Comparison of ENCODE assay signal across 12 mouse cellular contexts in the genomic region with DNA sequence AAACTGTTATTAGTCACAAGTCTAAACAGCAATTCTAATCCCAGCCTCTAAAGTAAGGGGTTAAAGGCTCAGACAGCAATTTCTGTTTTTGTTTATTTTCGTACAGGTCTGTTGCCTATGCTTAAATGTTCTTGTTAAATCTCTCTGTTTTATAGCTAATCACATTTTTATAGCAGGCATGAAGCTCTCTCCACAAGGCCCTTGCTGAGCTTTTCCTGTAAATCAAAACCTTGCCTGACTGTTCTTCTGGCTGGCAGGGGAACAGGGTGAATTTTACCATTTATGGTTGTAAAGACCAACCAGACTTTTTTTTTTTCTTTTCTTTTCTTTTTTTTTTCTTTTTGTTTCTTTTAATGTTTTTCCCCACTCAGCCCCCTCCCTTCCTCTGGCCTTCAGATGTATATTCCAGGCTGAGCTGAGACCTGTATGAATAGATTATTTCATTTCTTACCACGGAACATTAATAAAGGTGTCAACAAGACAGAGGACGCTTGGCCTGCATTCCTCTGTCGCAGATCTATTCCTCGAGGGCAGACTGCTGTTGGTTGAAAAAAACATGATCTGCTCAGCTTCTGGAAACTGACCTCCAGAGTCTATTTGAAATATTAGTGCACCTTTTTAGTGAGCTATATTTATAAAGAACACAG.
DNase-seq lines count a peak whose midpoint lies in the region; ATAC-seq lines count a peak whose summit lies in the region.
"Had no signal": no experiment of that assay in that cellular context is flagged by ENCODE, and none has a peak within 500 bp of the region (broad histone marks: within the 10 kb centered on the region; RNA-seq: fewer than 3 reads in every experiment).

No protein-coding gene starts in this region.

- H3K36me3 ChIP-seq in kidney, embryonic 15.5 days, result no peaks in the 10 kb centered on the region
- no peaks in the 10 kb centered on the region for H3K36me3 ChIP-seq in hindbrain, embryonic 13.5 days
- no peaks in the 10 kb centered on the region for H3K36me3 ChIP-seq in neural tube, embryonic 15.5 days

- no peak overlapping the region for H3K4me2 ChIP-seq in kidney, embryonic 15.5 days
- H3K4me2 ChIP-seq in hindbrain, embryonic 13.5 days, result no peak overlapping the region
- H3K4me2 ChIP-seq in neural tube, embryonic 15.5 days, result no peak overlapping the region

- no peaks in the 10 kb centered on the region for H3K27me3 ChIP-seq in kidney, embryonic 15.5 days
- no peaks in the 10 kb centered on the region for H3K27me3 ChIP-seq in hindbrain, embryonic 13.5 days
- no peaks in the 10 kb centered on the region for H3K27me3 ChIP-seq in neural tube, embryonic 15.5 days (replicated peaks)

- no peak overlapping the region for H3K4me3 ChIP-seq in kidney, embryonic 15.5 days (replicated peaks)
- H3K4me3 ChIP-seq in hindbrain, embryonic 13.5 days, result no peak overlapping the region
- no peak overlapping the region for H3K4me3 ChIP-seq in neural tube, embryonic 15.5 days (replicated peaks)

- H3K9me3 ChIP-seq in kidney, embryonic 15.5 days (replicated peaks), result no peaks in the 10 kb centered on the region
- H3K9me3 ChIP-seq in hindbrain, embryonic 13.5 days, result no peaks in the 10 kb centered on the region
- no peaks in the 10 kb centered on the region for H3K9me3 ChIP-seq in neural tube, embryonic 15.5 days (replicated peaks)

- H3K4me1 ChIP-seq in kidney, embryonic 15.5 days, result peaks cover 21% of the 10 kb centered on the region
- peaks cover 22% of the 10 kb centered on the region for H3K4me1 ChIP-seq in hindbrain, embryonic 13.5 days (replicated peaks)
- H3K4me1 ChIP-seq in neural tube, embryonic 15.5 days, result peaks cover 31% of the 10 kb centered on the region

- H3K9ac ChIP-seq in kidney, embryonic 15.5 days, result no peak overlapping the region
- H3K9ac ChIP-seq in hindbrain, embryonic 13.5 days, result no peak overlapping the region
- no peak overlapping the region for H3K9ac ChIP-seq in neural tube, embryonic 15.5 days (replicated peaks)
- H3K9ac ChIP-seq: forebrain, postnatal 0 days had no signal

- no peak for ATAC-seq in kidney, embryonic 15.5 days (replicated peaks; ENCODE audit: low FRiP score)
- ATAC-seq in hindbrain, embryonic 13.5 days (ENCODE audit: low FRiP score), result no peak
- ATAC-seq in neural tube, embryonic 15.5 days (ENCODE audit: low FRiP score), result peak; percentile 45; the same call in 1 of the 2 replicates
- ATAC-seq: forebrain, postnatal 0 days; lung, postnatal 0 days had no signal

- peak overlapping the region; percentile 69 for H3K27ac ChIP-seq in kidney, embryonic 15.5 days
- peak overlapping the region; percentile 69; the same call in 1 of the 2 replicates for H3K27ac ChIP-seq in hindbrain, embryonic 13.5 days
- H3K27ac ChIP-seq in neural tube, embryonic 15.5 days (replicated peaks), result peak overlapping the region; percentile 33; the same call in 1 of the 2 replicates

- 19% methylated on average over 5 of the region's 5 CpGs for WGBS in kidney, embryonic 15.5 days
- WGBS in hindbrain, embryonic 13.5 days, result 42% methylated on average over 5 of the region's 5 CpGs
- 23% methylated on average over 5 of the region's 5 CpGs for WGBS in neural tube, embryonic 15.5 days

- DNase-seq in embryo, embryonic 11 days, result peak; percentile 27
- DNase-seq in embryo, embryonic 10 days (ENCODE audit: low spot score), result no peak
- DNase-seq in kidney, adult 18-20 months, result no peak
- no peak for DNase-seq in thymus, adult 18-20 months
- no peak for DNase-seq in liver
- DNase-seq: B cell, adult 2 months; forebrain, postnatal 0 days; midbrain, embryonic 14.5 days had no signal
